Mouse (Mus musculus) adrenal gland, postnatal 4 days (tissue): ENCODE measurements around the gene Hist1h1d. TPM values are rescaled to one million over a fixed set of nuclear protein-coding genes. Genes with fewer than 3 reads are reported as not detected.
A peak's percentile ranks its signal among the peaks of the same experiment; 100 is the strongest.

Experiments used
- DNase-seq, 2 experiments: peaks; one replicate each; pipeline ENCODE4 v3.0.0; 2021 to 2022; ENCODE audit warnings: low spot score in 2 of 2, mixed read lengths in 2 of 2
- long read RNA-seq, 2 experiments: library from polyadenylated mRNA; stranded (forward); transcript quantifications; one replicate each; pipeline ENCODE4 v2.0.0; 2021
- total RNA-seq, 2 experiments: library from RNA; stranded (reverse); gene quantifications; 2 replicates each; pipeline ENCODE4 v1.2.3; 2021

Gene Hist1h1d
- 10 to 100 TPM; 48.3 to 57.6 TPM for total RNA-seq
- long read RNA-seq, experiment 1, result 0 reads
- long read RNA-seq, experiment 2, full-length matches to known transcripts, result 1 of 1 reads
- long read RNA-seq, experiment 2, partial matches to known transcripts, result 0 of 1 reads
- long read RNA-seq, experiment 2, other reads (novel, unspliced or antisense), result 0 of 1 reads

GRCm38 (mm10) chr13:23552962-23553361 lies at the start of gene Hist1h1d:
Hist1h1d (plus strand) TSS chr13:23553262.
- DNase-seq, result no peak

GRCm38 (mm10) chr13:23503797-23504196 lies 49.3 kb upstream of the Hist1h1d start:
- no peak for DNase-seq

- DNase-seq, result no peak
Observed at GRCm38 (mm10) chr13:23505662-23506345, 47.3 kb upstream of the Hist1h1d start.

- DNase-seq, result no peak
Observed at GRCm38 (mm10) chr13:23506351-23506750, 46.7 kb upstream of the Hist1h1d start.

- no peak for DNase-seq
Observed at GRCm38 (mm10) chr13:23506819-23507515, 46.1 kb upstream of the Hist1h1d start.

GRCm38 (mm10) chr13:23510127-23510526 lies 42.9 kb upstream of the Hist1h1d start:
- DNase-seq, result no peak

- no peak for DNase-seq
Observed at GRCm38 (mm10) chr13:23513517-23513916, 39.5 kb upstream of the Hist1h1d start.

- DNase-seq, result no peak
Observed at GRCm38 (mm10) chr13:23515281-23515680, 37.8 kb upstream of the Hist1h1d start.

GRCm38 (mm10) chr13:23515826-23516620 lies 37.0 kb upstream of the Hist1h1d start:
- DNase-seq, result no peak

- DNase-seq, result no peak
Observed at GRCm38 (mm10) chr13:23516822-23517602, 36.0 kb upstream of the Hist1h1d start.

GRCm38 (mm10) chr13:23517603-23518294 lies 35.3 kb upstream of the Hist1h1d start:
- DNase-seq, result peak; percentile 65 to 83

GRCm38 (mm10) chr13:23518295-23518603 lies 34.8 kb upstream of the Hist1h1d start:
- DNase-seq, result no peak

GRCm38 (mm10) chr13:23518885-23519284 lies 34.2 kb upstream of the Hist1h1d start:
- DNase-seq, result no peak

GRCm38 (mm10) chr13:23519416-23519815 lies 33.6 kb upstream of the Hist1h1d start:
- DNase-seq, result no peak

GRCm38 (mm10) chr13:23521703-23522102 lies 31.4 kb upstream of the Hist1h1d start:
- DNase-seq, result peak in 1 of 2 experiments; percentile 46

- no peak for DNase-seq
Observed at GRCm38 (mm10) chr13:23523976-23524375, 29.1 kb upstream of the Hist1h1d start.

- peak in 1 of 2 experiments; percentile 62 for DNase-seq
Observed at GRCm38 (mm10) chr13:23524654-23525053, 28.4 kb upstream of the Hist1h1d start.

- DNase-seq, result no peak
Observed at GRCm38 (mm10) chr13:23525901-23526300, 27.2 kb upstream of the Hist1h1d start.

- DNase-seq, result peak; percentile 74 to 85
Observed at GRCm38 (mm10) chr13:23526312-23526711, 26.8 kb upstream of the Hist1h1d start.

- no peak for DNase-seq
Observed at GRCm38 (mm10) chr13:23529005-23529404, 24.1 kb upstream of the Hist1h1d start.
